Mouse (Mus musculus): ENCODE data around the gene Ccm2l. TPM values are rescaled to one million over a fixed set of nuclear protein-coding genes. Genes with fewer than 3 reads are reported as not detected.

The Ccm2l gene
- total and polyA plus RNA-seq, 2 experiments: 2.3 to 5.5 TPM

GRCm38 (mm10) chr2:153087091-153087490, 21.3 kb downstream of the Ccm2l start:
- Histone ChIP-seq H3K4me1 (ENCODE audit: control insufficient read depth, insufficient read depth, low read length) (peaks cover 6% of the 10 kb centered on the region; the same call in 1 of the 2 replicates), H3K9ac (ENCODE audit: low read depth, low read length) (no peak overlapping the region), H3K4me3 (ENCODE audit: insufficient read depth, low read depth, low read length) (no peak overlapping the region), H3K79me2 (ENCODE audit: control insufficient read depth, insufficient read depth, low read length) (no peaks in the 10 kb centered on the region), H3K27me3 (ENCODE audit: control insufficient read depth, insufficient read depth, low read length) (no peaks in the 10 kb centered on the region), H3K36me3 (ENCODE audit: control insufficient read depth, insufficient read depth, low read length) (no peaks in the 10 kb centered on the region), H3K27ac (replicated peaks; ENCODE audit: insufficient read depth, low read depth, low read length) (no peak overlapping the region)
- TF ChIP-seq CTCF (IDR thresholded peaks at IDR 0.05; ENCODE audit: low read depth, low read length) (no peak), POLR2A (IDR thresholded peaks at IDR 0.05; ENCODE audit: extremely low read depth, insufficient read depth, low read length) (no peak)
- 90% methylated on average over 10 of the region's 10 CpGs for WGBS
- no peak for DNase-seq (ENCODE audit: extremely low read depth, low read depth, low spot score)

- Histone ChIP-seq H3K79me2 (ENCODE audit: control insufficient read depth, insufficient read depth, low read length) (no peaks in the 10 kb centered on the region), H3K27me3 (ENCODE audit: control insufficient read depth, insufficient read depth, low read length) (no peaks in the 10 kb centered on the region), H3K36me3 (ENCODE audit: control insufficient read depth, insufficient read depth, low read length) (no peaks in the 10 kb centered on the region), H3K4me1 (ENCODE audit: control insufficient read depth, insufficient read depth, low read length) (0 out of 2 replicates have a peak, but pooled peaks cover 4% of the 10 kb centered on the region), H3K4me3 (ENCODE audit: insufficient read depth, low read depth, low read length) (no peak overlapping the region), H3K27ac (replicated peaks; ENCODE audit: insufficient read depth, low read depth, low read length) (no peak overlapping the region), H3K9ac (ENCODE audit: low read depth, low read length) (no peak overlapping the region)
- DNase-seq (ENCODE audit: extremely low read depth, low read depth, low spot score): no peak
- WGBS: 66% methylated on average over 2 of the region's 2 CpGs
- TF ChIP-seq CTCF (IDR thresholded peaks at IDR 0.05; ENCODE audit: low read depth, low read length) (no peak), POLR2A (IDR thresholded peaks at IDR 0.05; ENCODE audit: extremely low read depth, insufficient read depth, low read length) (no peak)
Measured at GRCm38 (mm10) chr2:153089316-153089715, 23.6 kb downstream of the Ccm2l start.

GRCm38 (mm10) chr2:153090551-153091165, 24.9 kb downstream of the Ccm2l start:
- Histone ChIP-seq H3K36me3 (ENCODE audit: control insufficient read depth, insufficient read depth, low read length) (no peaks in the 10 kb centered on the region), H3K27me3 (ENCODE audit: control insufficient read depth, insufficient read depth, low read length) (no peaks in the 10 kb centered on the region), H3K4me3 (ENCODE audit: insufficient read depth, low read depth, low read length) (no peak overlapping the region), H3K4me1 (ENCODE audit: control insufficient read depth, insufficient read depth, low read length) (0 out of 2 replicates have a peak, but pooled peaks cover 4% of the 10 kb centered on the region), H3K9ac (ENCODE audit: low read depth, low read length) (no peak overlapping the region), H3K79me2 (ENCODE audit: control insufficient read depth, insufficient read depth, low read length) (no peaks in the 10 kb centered on the region), H3K27ac (replicated peaks; ENCODE audit: insufficient read depth, low read depth, low read length) (peak overlapping the region; percentile 19)
- TF ChIP-seq POLR2A (IDR thresholded peaks at IDR 0.05; ENCODE audit: extremely low read depth, insufficient read depth, low read length): no peak
- TF ChIP-seq CTCF (IDR thresholded peaks at IDR 0.05; ENCODE audit: low read depth, low read length): no peak
- DNase-seq (ENCODE audit: extremely low read depth, low read depth, low spot score): peak; percentile 30
- 43% methylated on average over 10 of the region's 10 CpGs for WGBS

GRCm38 (mm10) chr2:153107046-153107766, 41.5 kb downstream of the Ccm2l start:
- Histone ChIP-seq H3K9ac (ENCODE audit: low read depth, low read length) (no peak overlapping the region), H3K4me1 (ENCODE audit: control insufficient read depth, insufficient read depth, low read length) (peaks cover 2% of the 10 kb centered on the region; the same call in 1 of the 2 replicates), H3K27me3 (ENCODE audit: control insufficient read depth, insufficient read depth, low read length) (peaks cover 14% of the 10 kb centered on the region), H3K36me3 (ENCODE audit: control insufficient read depth, insufficient read depth, low read length) (no peaks in the 10 kb centered on the region), H3K4me3 (ENCODE audit: insufficient read depth, low read depth, low read length) (no peak overlapping the region), H3K79me2 (ENCODE audit: control insufficient read depth, insufficient read depth, low read length) (no peaks in the 10 kb centered on the region), H3K27ac (replicated peaks; ENCODE audit: insufficient read depth, low read depth, low read length) (no peak overlapping the region)
- TF ChIP-seq CTCF (IDR thresholded peaks at IDR 0.05; ENCODE audit: low read depth, low read length) (no peak), POLR2A (IDR thresholded peaks at IDR 0.05; ENCODE audit: extremely low read depth, insufficient read depth, low read length) (no peak)
- 55% methylated on average over 23 of the region's 23 CpGs for WGBS
- no peak for DNase-seq (ENCODE audit: extremely low read depth, low read depth, low spot score)

- H3K79me2 ChIP-seq (ENCODE audit: control insufficient read depth, insufficient read depth, low read length): no peaks in the 10 kb centered on the region
- TF ChIP-seq CTCF (IDR thresholded peaks at IDR 0.05; ENCODE audit: low read depth, low read length) (no peak), POLR2A (IDR thresholded peaks at IDR 0.05; ENCODE audit: extremely low read depth, insufficient read depth, low read length) (no peak)
- no peak overlapping the region for H3K9ac ChIP-seq (ENCODE audit: low read depth, low read length)
- DNase-seq (ENCODE audit: extremely low read depth, low read depth, low spot score): no peak
- peaks cover 14% of the 10 kb centered on the region for H3K27me3 ChIP-seq (ENCODE audit: control insufficient read depth, insufficient read depth, low read length)
- H3K4me3 ChIP-seq (ENCODE audit: insufficient read depth, low read depth, low read length): no peak overlapping the region
- 11% methylated on average over 15 of the region's 15 CpGs for WGBS
- H3K36me3 ChIP-seq (ENCODE audit: control insufficient read depth, insufficient read depth, low read length): no peaks in the 10 kb centered on the region
- H3K4me1 ChIP-seq (ENCODE audit: control insufficient read depth, insufficient read depth, low read length): peaks cover 2% of the 10 kb centered on the region; the same call in 1 of the 2 replicates
- no peak overlapping the region for H3K27ac ChIP-seq (replicated peaks; ENCODE audit: insufficient read depth, low read depth, low read length)
Measured at GRCm38 (mm10) chr2:153107802-153108201, 42.0 kb downstream of the Ccm2l start.
